Mouse (Mus musculus): Measurements from ENCODE around the gene Frmpd1. TPM values are rescaled to one million over a fixed set of nuclear protein-coding genes. Genes with fewer than 3 reads are reported as not detected.

Gene Frmpd1
- polyA plus RNA-seq, 1 experiment from 2014 or later: 0.42 TPM

DNA sequence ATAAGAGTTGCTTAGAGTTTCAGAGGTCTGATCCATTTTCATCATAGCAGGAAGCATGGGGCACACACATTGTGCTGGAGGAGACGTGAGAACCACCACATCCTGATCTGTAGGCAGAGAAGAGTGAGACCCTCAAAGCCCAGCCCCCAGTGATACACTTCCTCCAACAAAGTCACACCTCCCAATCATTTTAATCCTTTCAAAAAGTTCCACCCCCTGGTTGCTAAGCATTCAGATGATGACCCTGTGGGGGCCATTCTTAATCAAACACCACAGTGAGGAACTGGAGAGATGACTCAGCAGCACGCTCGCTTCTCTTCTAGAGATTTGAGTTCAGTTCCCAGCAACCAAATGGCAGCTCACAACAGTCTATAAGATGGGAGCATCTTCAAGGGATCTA lies 147.8 kb downstream of the Frmpd1 start:
- Histone ChIP-seq H3K9me3 (ENCODE audit: control insufficient read depth, low read length) (no peaks in the 10 kb centered on the region), H3K9ac (replicated peaks; ENCODE audit: low read depth, low read length) (no peak overlapping the region), H3K4me1 (replicated peaks; ENCODE audit: control insufficient read depth, insufficient read depth, low read length) (no peaks in the 10 kb centered on the region), H3K4me3 (replicated peaks; ENCODE audit: low read length) (no peak overlapping the region), H3K27ac (ENCODE audit: low read length) (no peak overlapping the region), H3K36me3 (ENCODE audit: control insufficient read depth, insufficient read depth) (no peaks in the 10 kb centered on the region), H3K27me3 (replicated peaks; ENCODE audit: control insufficient read depth, insufficient read depth, low read length) (no peaks in the 10 kb centered on the region), H3K4me2 (ENCODE audit: low read length) (no peak overlapping the region)
- 78% methylated on average over 3 of the region's 3 CpGs for WGBS
- ATAC-seq: no peak

Other genes starting within 250 kb of the Frmpd1 start
- 19.3 and 20.4 TPM in 2 replicates for gene Grhpr, start 203.5 kb upstream of the Frmpd1 start, polyA plus RNA-seq (2015; fragmentation: Nextera tagmentation; extraction: Ambion mirVana)
- 47.3 and 50.4 TPM in 2 replicates for gene Zbtb5, start 172.5 kb upstream of the Frmpd1 start, polyA plus RNA-seq (2015; fragmentation: Nextera tagmentation; extraction: Ambion mirVana)
- gene Polr1e, start 166.3 kb upstream of the Frmpd1 start, polyA plus RNA-seq (2015; fragmentation: Nextera tagmentation; extraction: Ambion mirVana): 32.1 and 35.1 TPM in 2 replicates
- 27.3 and 28.1 TPM in 2 replicates for gene Fbxo10, start 100.3 kb upstream of the Frmpd1 start, polyA plus RNA-seq (2015; fragmentation: Nextera tagmentation; extraction: Ambion mirVana)
- 131 and 139 TPM in 2 replicates for gene Tomm5, start 76.8 kb upstream of the Frmpd1 start, polyA plus RNA-seq (2015; fragmentation: Nextera tagmentation; extraction: Ambion mirVana)
- gene Trmt10b, start 112.3 kb downstream of the Frmpd1 start, polyA plus RNA-seq (2015; fragmentation: Nextera tagmentation; extraction: Ambion mirVana): 21.6 and 22.9 TPM in 2 replicates
- 7.1 and 8.1 TPM in 2 replicates for gene Dcaf10, start 157.2 kb downstream of the Frmpd1 start, polyA plus RNA-seq (2015; fragmentation: Nextera tagmentation; extraction: Ambion mirVana)
- gene Exosc3, start 157.9 kb downstream of the Frmpd1 start, polyA plus RNA-seq (2015; fragmentation: Nextera tagmentation; extraction: Ambion mirVana): 45.7 and 46.8 TPM in 2 replicates
- 84.5 and 84.7 TPM in 2 replicates for gene Slc25a51, start 223.9 kb downstream of the Frmpd1 start, polyA plus RNA-seq (2015; fragmentation: Nextera tagmentation; extraction: Ambion mirVana)